Mouse (Mus musculus): ENCODE data around the gene Smyd3.

Gene Smyd3

DNA sequence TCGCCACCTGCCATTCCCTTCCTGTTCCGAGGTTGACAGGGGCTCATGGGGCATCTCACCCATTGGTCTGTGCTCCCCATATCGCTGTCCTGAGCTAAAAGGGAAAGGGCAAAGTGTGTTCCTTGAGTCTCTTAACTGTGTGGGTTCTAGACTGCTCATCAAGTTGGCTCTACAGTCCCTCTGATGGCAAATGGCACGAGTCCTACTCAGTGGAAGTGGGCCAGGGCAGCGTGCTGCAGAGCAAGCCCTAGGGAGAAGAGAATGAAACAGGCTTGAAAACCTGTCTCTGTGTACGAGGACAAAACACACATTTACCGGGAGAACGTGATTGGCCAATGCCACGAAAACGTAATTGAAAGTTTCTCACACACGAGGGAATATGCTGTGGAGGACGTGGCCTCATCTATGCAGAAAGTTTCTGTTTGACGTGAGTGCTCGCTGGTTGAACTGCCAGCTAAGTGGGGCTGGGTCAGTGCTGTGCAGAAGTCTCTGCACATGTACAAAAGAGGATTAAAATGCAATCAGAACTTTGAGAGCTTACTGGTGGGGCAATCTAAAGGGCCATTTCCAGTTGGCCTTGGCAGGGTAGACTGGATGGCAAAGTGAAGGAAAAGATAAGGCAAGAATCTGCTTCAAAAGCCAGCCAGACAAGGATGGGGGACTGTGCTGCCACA is 476.5 kb downstream of the Smyd3 start:
- DNase-seq (ENCODE audit: low read depth, low spot score): no peak

- no peak for DNase-seq (ENCODE audit: low read depth, low spot score)
These were observed 479.0 kb downstream of the Smyd3 start for GRCm38 (mm10) chr1:179038801-179039200.

DNA sequence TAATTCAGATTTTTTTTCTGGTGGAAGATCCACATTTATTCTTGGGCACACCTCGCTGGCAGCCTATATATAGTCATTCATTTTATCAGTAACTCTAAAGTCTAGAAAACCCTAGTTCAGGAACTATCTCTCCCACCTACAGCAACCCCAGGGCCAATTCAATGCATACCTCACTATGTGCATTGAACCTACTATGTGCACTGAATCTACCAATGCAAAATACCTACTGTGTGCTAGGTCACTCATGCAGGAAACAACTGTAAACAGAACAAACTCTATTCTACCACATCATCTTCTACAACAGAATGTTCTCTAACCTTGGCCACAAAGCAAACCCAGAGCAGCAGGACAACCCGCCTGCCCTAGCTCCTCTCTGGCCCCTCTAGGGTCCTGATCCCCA is 484.9 kb downstream of the Smyd3 start:
- no peak for DNase-seq (ENCODE audit: low read depth, low spot score)

DNA sequence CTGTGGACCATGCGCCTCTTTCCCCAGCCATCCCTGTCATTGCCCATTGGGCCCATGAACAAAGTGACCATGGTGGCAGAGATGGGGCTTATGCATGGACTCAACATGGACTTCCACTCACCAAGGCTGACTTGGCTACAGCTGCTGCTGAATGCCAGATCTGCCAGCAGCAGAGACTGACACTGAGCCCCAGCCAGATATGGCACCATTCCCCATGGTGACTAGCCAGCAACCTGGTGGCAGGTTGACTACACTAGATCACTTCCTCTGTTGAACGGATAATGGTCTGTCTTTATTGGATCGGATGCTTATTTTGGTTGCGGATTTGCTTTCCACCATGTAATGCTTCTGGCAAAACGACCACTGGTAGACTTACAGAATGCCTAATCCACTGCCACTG is 486.3 kb downstream of the Smyd3 start:
- no peak for DNase-seq (ENCODE audit: low read depth, low spot score)

GRCm38 (mm10) chr1:179026614-179027013 is 491.2 kb downstream of the Smyd3 start:
- DNase-seq (ENCODE audit: low read depth, low spot score): no peak

GRCm38 (mm10) chr1:179025169-179025568 is 492.7 kb downstream of the Smyd3 start:
- DNase-seq (ENCODE audit: low read depth, low spot score): peak; percentile 50

- no peak for DNase-seq (ENCODE audit: low read depth, low spot score)
These were observed 494.4 kb downstream of the Smyd3 start for GRCm38 (mm10) chr1:179023486-179023885.

DNA sequence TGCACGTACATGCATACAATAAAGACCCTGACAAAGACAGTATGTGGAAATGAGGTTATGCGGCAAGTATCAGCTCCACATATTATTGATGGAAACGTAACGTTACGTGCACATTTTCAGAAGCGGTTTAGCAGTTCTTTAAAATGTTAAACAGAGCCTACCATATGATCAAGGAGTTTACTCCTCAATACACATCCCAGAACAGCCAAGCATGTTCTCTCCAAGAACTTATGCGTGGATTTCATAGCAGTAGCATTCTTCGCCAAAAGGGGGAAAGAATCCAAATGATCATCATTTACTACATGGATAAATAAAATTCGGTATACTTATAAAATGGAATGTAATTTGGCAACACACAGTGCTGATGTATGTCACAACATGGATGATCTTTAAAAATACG is 500.4 kb downstream of the Smyd3 start:
- DNase-seq (ENCODE audit: low read depth, low spot score): no peak

- no peak for DNase-seq (ENCODE audit: low read depth, low spot score)
These were observed 504.8 kb downstream of the Smyd3 start for GRCm38 (mm10) chr1:179013021-179013420.

DNA sequence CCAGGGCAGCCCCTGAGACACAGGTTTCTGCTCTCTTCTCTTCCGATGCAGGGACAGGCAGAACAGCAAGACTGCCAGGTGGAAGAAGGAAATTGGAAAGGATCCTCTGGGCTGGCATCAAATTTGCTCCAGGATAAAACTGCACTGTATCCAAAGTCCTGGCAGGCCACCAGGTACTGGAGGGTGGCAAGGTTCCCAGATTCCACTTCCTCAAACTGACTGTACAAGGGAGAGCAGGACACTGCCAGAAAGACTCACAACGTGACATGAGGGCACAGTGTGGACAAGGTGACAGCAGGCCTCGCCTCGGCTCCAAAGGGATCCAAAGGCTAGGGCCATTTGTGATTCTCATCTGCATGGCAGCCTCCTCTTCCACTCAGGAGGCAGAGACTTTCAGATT is 505.6 kb downstream of the Smyd3 start:
- DNase-seq (ENCODE audit: low read depth, low spot score): no peak

DNA sequence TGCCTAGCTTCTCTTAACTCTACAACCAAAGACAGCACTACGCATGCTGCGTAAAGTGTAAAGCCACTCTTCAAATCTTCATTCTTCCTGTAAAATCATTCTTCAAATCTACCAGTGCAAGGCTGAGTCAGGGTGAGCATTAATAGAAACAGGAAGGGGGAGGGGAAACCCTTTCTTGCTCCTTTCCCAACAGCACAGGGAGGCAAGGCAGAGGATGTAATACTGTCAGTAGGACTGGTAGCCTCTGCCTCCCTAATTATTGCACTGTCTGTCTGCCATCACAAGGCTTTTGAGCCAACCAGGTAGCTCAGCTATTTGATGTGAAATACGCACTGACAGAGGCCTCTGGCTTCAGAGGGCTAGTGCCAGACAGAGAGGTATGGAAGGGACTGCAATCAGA is 507.1 kb downstream of the Smyd3 start:
- DNase-seq (ENCODE audit: low read depth, low spot score): no peak

- DNase-seq (ENCODE audit: low read depth, low spot score): no peak
These were observed 507.9 kb downstream of the Smyd3 start for GRCm38 (mm10) chr1:179009911-179010310.

DNA sequence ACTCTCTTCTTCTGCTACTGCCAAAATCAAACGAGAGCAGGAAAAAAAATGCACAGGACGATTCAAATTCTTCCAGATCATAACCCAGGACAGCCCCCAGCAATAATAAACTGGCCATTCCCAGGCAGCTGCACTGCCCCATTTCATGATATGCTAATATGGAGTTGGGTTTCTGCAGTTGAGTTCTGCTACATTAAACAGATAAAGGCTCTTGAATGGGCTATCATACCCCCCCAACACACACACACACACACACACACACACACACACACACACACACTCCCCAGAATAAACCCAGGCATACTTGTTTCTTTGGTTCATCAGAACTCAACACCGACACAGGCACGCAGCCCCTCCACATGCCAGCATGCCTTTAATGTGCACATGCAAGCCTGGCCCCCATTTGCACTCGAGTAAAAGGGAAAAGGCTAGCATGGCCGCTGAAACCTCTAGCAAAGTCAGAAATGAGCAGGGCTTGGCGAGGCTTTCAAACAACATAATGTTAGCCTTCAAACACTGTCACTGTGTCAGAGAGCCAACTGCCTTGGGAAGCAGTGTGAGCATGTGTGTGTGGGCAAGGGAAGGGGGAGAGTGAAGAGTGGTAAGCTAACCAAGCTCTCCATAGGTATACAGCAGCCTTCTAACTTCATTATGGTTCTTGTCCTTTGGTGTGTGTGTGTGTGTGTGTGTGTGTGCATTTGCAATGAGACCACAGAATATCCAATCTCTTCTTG is 513.5 kb downstream of the Smyd3 start:
- DNase-seq (ENCODE audit: low read depth, low spot score): no peak

DNA sequence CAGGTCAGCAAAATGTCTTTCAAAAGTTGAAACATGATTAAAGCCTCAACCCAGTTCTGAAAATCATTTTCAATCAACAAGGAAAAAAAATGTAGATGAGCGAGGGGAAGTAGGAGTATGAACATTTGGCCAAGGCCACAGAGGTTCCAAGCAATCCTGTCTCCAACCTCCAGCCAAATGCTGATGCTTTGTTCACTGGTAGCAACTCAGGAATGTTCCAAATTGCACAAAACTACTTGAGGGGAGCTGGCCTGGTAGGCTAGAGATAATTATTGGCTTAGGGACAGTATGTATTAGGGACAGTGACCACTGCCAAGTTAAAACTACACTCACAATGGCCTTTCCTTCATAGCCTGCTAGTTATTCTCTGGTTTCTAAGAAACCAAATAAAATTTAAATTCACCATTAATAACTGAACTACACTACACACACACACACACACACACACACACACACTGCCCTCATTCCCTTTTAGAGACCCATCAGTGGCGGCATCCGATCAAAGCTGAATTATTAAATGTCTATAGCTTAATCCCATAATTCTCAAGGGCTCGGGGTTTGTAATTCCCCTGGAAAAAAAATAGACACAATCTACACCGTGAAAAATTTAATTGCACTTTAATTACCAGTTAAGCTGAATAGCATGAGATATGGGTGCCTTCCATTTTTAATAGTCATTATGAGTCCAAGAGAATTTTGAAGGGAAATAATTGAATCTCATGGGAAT is 514.3 kb downstream of the Smyd3 start:
- no peak for DNase-seq (ENCODE audit: low read depth, low spot score)

DNA sequence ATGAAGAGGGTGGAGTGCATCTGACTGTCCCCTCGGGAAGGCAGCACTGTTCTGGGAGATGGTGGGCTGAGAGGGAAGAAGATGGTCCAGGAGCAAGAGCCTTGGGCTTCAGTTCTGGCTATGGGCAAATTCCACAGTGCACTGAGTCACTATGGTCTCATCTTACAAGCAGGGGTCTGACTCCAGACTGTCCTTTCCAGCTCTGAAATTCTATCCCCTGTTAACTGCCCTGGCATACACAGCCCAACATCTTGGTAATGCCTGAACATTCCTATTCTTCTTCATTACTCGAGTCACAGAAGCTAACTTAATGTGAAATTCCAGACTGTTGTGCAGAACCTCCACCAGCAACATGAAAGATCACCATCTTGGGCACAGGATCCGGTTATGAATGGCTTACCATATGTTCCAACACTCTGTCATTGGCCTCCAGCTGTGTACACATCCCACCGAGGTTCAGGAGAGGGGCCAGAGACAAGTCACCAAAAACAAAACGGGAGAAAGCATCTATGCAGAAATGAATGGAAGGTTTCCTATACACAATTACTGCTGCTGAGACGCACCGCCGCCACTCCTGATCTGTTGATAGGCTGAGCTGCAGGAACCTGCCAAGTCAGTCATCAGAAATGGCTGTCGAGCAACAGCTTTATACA is 517.8 kb downstream of the Smyd3 start:
- no peak for DNase-seq (ENCODE audit: low read depth, low spot score)

DNA sequence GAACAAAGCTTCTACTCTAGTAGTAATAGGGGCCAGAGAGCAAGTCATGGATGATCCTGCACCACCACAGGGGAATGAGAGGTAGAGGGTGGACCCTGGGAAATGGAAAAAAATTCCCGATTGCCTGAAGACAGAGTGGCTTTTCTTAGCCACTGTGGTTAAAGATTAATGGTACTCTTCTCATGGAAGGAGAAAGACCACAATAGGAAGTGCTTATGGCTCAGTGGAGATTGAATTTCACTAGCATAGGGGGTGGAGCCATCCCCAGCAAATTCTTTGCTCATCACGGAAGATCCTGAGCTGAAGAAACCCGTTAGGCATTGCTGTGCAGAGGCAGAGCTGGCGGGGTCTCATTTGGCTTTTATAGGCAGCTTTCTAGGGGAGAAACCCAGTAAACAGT is 520.0 kb downstream of the Smyd3 start:
- DNase-seq (ENCODE audit: low read depth, low spot score): no peak

DNA sequence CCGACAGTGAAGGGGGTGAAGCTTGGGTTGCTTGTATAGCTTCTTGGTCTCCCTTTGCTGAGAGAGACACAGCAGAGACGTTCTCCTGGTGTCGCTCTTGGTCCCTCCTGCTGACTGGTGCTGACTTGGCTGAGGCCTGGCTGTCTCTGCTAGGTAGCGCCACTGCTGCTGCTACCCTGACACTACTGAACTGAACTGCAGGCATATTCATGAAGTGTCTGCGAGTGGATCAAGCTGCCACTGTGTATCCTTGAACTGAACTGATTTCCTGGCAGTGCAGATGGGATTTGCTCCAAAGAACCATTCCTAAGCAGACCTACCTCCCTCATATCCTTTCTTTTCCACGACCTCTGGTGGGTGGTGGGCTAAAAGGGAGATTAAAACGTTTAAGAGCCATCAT is 523.6 kb downstream of the Smyd3 start:
- no peak for DNase-seq (ENCODE audit: low read depth, low spot score)

DNA sequence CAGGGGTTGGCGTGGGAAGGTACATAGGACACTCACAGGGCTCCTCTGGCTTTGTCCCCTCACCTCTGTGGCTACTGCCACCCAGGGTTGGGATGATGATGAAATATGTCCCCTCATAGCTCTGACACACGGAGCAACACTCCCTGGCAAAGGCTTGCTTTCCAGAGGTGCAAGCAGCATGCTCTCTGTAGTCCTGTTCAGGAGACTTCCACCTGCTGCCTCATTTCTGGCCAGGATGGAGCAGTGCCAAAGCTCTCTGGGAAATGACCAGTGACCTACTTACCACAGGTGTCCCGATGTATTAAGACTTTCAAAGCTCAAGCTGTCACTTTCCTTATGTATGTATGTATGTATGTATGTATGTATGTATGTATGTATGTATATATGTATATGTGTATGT is 525.3 kb downstream of the Smyd3 start:
- DNase-seq (ENCODE audit: low read depth, low spot score): no peak

DNA sequence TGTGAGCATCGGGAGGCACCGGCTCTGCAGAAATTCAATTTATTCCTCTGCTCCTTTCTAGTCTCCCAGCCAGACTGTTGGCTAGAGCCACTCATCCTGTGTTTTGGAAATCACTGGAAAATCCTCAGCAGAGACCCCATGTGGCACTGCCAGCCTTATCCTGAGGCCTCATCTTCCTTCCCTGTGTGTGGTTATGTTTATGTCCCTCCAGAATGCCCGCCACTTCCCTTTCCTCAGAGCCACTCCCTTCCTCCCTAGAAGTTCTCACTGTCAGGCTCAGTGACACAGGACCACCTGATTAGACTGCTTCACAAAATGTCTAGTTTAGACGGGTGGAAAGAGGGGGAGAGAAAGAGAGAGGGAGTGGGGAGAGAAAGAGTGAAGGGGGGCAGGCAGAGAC is 526.4 kb downstream of the Smyd3 start:
- DNase-seq (ENCODE audit: low read depth, low spot score): no peak

DNA sequence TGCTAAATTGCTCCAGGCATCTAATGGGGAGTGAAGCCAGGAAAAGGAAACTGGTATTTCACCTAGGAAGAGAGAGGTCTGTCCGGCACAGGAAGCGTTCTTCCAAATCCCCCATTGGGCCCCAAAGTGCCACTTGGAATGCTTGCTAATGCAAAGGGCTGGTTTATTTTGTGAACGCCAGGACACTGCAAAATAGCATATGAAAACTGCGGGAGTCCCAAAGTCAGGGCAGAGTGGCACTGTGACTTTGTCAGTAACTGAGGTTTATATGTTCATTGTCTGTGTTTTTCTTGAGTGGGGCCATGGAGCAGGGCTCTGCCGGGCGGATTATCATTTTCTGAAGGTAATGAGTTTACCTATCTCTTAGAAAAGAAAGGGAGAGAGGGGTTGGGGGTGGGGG is 526.8 kb downstream of the Smyd3 start:
- no peak for DNase-seq (ENCODE audit: low read depth, low spot score)

DNA sequence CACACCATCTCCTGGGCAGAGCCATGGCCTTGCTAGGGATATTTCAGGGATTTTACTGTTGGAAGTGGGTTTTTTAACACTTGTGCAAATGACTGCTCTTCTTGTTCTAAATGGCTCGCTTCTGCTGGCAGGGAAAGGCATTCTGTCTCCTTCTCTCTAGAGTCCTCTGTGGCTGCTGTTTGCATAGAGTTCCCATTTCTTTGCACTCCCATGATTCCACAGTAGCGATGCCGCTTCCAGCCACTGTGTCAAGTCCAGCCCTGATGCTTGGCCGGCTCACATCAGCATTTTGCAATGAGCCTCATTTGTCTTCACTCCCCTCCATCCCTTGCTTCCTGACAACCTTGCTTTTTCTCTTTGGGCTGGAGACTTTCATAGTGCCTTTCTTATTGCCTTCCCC is 528.4 kb downstream of the Smyd3 start:
- DNase-seq (ENCODE audit: low read depth, low spot score): no peak

GRCm38 (mm10) chr1:178988176-178988575 is 529.7 kb downstream of the Smyd3 start:
- no peak for DNase-seq (ENCODE audit: low read depth, low spot score)

Data from CD4-positive helper T cell, adult 2 months (primary cell).